Mouse (Mus musculus): ENCODE results near the gene Ptprn2.

The Ptprn2 gene

GRCm38 (mm10) chr12:116861360-116862017 is 376.0 kb downstream of the Ptprn2 start:
- no peak for DNase-seq (ENCODE audit: extremely low read depth, insufficient read length, low spot score)

DNA sequence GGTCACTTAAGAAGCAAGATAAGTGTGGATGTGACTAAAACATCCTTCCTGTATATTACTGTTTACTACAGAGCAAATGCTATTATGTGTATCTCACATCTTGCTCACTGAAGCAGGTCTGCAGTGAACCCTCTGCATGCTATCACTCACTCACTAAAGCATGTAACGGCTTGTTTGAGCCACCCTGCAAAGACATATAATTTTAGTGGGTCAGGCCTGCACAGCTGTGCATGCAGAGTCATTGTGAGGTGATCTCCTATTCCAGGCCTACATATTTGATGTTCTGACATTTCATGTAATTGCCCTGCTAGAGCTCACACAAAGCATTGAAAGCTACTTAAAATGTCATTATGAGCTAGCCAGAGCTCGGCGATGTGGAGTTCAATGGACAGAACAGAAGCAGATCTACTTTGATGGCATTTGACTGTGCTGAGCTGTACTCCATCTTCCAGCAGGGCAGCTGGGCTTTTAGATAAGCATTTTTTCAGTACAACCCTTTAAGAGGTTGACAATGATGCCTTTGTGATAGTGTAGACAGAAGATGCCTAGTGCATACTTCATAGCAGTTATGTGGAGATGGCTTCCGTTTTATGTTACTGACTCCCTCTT is 377.9 kb downstream of the Ptprn2 start:
- DNase-seq (ENCODE audit: extremely low read depth, insufficient read length, low spot score) = no peak

DNA sequence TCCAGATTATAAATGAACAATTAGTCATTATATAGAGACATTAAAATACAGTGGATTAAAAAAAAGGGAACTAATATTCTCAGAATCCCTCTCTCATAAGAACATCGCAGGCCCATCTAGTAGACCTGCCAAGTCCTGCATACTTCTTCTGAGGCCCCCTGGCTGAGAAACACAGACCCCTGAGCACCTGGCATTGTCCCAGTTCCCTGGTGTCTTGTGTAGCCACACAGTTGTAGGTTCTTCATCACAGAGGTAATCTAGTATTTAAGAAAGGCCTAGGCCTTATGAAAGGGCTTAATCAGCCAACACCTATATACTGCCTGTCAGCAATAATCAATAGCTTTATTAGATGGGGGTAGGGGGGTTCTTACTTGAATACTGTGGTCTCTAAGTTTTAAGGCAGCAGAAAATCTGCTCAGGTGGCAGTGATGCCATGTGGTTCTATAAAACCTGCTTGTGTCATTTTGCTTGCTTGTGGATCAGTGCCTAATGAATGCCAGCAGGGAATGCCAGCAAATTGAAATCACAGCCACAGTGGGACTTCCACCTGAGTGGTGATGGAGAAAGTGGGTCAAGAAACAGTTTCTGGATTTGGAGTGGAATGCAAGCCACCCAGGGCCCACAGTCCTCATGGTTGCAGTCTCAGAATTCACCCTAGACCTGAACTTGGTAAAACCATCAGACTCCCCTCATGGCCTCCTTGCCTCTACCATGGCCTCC is 388.5 kb downstream of the Ptprn2 start:
- no peak for DNase-seq (ENCODE audit: extremely low read depth, insufficient read length, low spot score)

- no peak for DNase-seq (ENCODE audit: extremely low read depth, insufficient read length, low spot score)
These were observed 402.2 kb downstream of the Ptprn2 start for GRCm38 (mm10) chr12:116887496-116888281.

GRCm38 (mm10) chr12:116888856-116889255 is 403.3 kb downstream of the Ptprn2 start:
- no peak for DNase-seq (ENCODE audit: extremely low read depth, insufficient read length, low spot score)

DNA sequence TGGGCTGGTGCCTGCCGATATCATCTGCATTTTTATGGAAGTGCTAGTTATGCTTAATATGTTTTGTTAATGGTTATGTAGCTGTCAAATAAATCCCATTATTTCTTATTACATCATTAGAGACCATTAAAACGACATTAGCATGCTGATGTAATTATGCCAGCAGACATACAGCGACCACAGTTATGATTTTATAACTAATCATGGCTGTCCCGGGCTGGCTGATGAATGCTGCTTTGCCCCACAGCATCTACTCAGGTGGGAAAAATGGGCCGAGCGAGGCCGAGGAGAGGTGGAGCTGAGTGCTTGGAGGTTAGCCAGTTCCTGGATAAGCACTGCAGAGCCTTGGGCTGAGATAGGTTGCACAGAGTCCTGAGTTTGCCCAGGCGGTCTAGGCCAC is 407.1 kb downstream of the Ptprn2 start:
- no peak for DNase-seq (ENCODE audit: extremely low read depth, insufficient read length, low spot score)

DNA sequence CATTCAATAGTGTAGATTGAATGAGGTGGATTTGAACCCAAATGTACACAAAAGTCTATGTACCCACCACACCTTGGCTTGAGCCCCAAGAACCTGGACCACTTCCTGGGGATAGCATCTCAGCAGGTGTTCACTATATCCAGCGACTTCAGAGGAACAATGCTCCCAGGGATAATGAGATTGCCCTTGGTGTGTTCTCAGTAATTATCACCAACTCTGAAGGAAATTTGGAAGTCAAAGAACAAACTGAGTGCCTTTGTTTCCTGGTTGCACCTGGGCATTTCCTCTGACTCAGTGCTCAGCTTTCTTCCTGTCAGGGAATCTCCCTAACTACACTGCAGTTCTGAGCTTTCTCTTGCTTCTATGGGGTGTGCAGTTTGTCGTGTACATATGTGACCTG is 411.1 kb downstream of the Ptprn2 start:
- no peak for DNase-seq (ENCODE audit: extremely low read depth, insufficient read length, low spot score)

DNA sequence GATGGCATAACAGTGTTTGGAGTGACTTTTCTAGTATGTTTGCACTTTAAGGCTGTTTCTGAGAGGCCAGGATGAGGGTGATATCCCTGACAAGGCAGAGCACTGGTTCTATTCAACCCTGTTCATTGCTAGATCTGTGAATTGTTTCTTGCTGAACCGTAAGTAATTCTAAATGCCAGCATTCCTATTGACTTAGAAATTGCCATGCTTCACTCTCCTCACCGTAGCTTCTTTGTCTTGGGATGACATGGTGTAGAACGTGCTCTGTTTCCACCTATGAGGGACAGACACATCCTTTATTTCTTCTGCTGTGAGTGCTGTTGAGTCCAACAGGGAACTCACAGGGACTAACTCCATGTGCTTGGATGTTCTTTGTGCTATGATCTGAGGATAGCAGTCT is 416.3 kb downstream of the Ptprn2 start:
- DNase-seq (ENCODE audit: extremely low read depth, insufficient read length, low spot score) = no peak

DNA sequence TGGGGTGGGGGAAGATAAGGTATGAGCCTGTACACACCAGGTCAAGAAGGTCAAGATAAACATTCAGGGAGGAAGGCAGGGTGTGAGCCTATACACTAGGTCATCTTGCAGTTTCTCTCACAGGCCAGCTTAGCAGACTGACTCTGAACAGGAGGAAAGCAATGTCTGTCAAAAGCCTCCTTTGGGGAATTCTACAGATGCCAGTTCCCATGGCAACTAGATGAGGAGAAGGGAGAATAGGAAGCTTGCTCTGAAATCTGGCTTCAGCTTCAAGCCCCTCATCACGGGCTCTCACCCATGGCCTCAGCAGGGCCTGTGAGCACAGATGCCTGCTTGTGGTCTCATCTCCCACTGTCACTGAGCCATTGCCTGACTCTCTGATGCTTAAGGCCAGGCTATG is 421.9 kb downstream of the Ptprn2 start:
- DNase-seq (ENCODE audit: extremely low read depth, insufficient read length, low spot score) = no peak

GRCm38 (mm10) chr12:116908668-116909067 is 423.1 kb downstream of the Ptprn2 start:
- DNase-seq (ENCODE audit: extremely low read depth, insufficient read length, low spot score) = no peak

GRCm38 (mm10) chr12:116916776-116917175 is 431.3 kb downstream of the Ptprn2 start:
- no peak for DNase-seq (ENCODE audit: extremely low read depth, insufficient read length, low spot score)

DNA sequence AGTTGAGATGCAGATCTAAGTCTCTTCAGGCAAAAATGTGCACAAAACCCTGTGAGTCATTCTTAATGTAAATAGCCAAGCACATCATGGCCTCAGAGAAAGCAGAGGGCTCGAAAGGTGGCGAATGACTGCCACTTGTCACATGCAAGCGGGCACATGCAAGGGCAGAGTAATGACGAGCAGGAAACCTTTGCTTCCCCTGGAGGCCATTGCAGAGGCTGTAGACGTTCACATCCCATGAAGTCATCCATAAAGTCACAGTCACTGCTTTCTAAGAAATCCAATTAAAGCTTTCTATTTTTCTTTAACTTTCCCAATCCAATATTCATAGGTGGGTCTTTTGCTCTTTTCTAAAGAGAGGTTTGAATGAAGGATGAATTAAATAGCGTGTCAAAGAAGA is 433.7 kb downstream of the Ptprn2 start:
- no peak for DNase-seq (ENCODE audit: extremely low read depth, insufficient read length, low spot score)

GRCm38 (mm10) chr12:116919691-116920526 is 434.4 kb downstream of the Ptprn2 start:
- no peak for DNase-seq (ENCODE audit: extremely low read depth, insufficient read length, low spot score)

GRCm38 (mm10) chr12:116927115-116927514 is 441.6 kb downstream of the Ptprn2 start:
- no peak for DNase-seq (ENCODE audit: extremely low read depth, insufficient read length, low spot score)

DNA sequence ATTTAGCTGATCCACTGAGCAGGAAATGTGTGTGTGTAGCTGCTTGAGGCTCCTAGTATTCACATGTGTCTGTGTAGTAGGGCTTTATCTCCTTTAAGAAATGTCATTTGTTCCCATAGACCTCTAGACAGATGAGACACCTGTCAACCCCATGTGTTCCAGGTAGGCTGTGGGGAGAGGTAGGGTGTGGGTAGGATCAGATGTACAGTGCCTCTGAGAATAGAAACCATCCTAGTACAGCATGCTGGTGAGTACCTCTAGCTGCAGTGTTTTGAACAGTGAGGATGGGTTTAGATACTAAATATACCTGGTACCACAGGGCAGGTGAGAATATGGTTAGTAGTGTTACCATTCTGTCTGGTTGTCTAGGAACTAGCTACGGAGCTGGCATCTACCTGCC is 442.0 kb downstream of the Ptprn2 start:
- DNase-seq (ENCODE audit: extremely low read depth, insufficient read length, low spot score) = no peak

- DNase-seq (ENCODE audit: extremely low read depth, insufficient read length, low spot score) = no peak
These were observed 452.8 kb downstream of the Ptprn2 start for GRCm38 (mm10) chr12:116938158-116938854.

DNA sequence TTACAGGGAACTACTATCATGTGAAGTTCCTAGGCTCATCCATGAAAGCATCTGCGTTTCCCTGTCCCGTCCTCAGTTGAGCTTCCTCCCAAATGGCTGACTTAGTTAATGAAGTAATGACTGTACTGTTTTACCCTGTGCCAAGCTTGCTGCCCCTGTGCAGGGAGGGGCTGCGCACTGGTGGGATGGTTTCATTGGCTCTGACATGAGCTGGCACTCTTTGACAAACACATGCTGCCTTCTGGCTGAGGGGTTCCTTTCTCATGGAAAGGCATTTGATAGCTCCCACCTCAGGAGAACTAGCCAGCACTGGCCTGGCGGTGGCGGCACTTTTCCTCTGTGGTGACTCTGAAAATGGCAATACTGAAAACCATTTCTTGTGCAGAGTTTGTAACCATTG is 458.4 kb downstream of the Ptprn2 start:
- DNase-seq (ENCODE audit: extremely low read depth, insufficient read length, low spot score) = no peak

DNA sequence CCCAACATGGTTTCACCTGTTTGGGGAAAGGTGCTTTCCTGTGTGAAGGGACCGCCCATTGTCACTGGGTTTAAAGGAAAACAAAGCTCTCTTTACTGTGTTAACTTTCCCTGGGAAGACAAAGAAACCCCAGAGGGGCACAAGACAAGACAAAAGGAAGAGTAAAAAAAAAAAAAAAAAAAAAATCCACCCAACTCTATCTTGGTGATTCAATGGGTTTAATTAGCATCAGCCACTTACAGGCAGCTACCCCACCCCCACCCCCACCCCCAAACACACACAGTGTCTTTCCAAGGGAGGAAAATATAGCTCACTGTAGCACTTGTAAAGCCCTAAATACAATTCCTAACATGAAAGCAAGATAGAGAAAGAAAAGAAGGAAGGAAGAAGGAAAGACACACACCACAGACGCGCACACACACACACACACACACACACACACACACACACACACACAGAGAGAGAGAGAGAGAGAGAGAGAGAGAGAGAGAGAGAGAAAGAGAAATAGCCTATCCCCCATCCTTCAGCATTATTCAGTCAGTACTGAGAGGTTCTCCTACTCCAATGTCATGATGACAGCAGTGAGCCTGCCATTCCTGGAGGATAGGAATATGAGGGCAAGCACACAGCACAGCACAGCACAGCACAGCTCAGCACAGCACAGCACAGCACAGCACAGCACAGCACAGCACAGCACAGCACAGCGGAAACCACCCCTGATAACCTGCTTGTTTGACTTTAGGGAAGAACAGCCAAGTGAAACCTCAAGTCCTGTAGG is 462.8 kb downstream of the Ptprn2 start:
- DNase-seq (ENCODE audit: extremely low read depth, insufficient read length, low spot score) = no peak

DNA sequence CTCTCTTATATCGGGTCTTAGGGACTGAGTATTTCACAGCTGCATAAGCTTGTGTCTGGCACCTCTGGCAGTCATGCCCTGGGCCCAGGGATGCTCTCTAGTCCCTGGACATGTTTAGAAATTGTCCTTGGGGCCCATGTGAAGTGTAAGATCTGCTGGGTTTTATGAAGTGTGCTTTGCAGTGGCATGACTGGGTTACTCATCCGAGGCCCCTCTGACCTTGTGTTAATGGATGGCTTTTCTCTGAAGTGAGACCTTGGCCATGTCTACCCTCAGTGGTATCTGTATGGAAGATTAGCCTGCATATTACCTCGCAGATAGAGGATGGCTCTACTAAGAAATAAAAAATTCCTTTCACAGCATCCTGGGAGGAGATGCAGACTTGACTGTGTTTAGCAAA is 464.2 kb downstream of the Ptprn2 start:
- no peak for DNase-seq (ENCODE audit: extremely low read depth, insufficient read length, low spot score)
